Mouse (Mus musculus) CH12.LX (cell line): ENCODE data around the gene Astn2. TPM values are rescaled to one million over a fixed set of nuclear protein-coding genes. Genes with fewer than 3 reads are reported as not detected.

ENCODE experiments used
- DNase-seq: peaks from one replicate; pipeline ENCODE4 v3.0.0-alpha.2; 2013; ENCODE audit errors: extremely low read depth
- H3K27ac ChIP-seq: 2 replicates; pipeline ENCODE4 v1.5.1; 2012; ENCODE audit warnings: low read depth, mild to moderate bottlenecking, control low read depth, moderate library complexity; ENCODE audit not compliant: insufficient read depth
- H3K27me3 ChIP-seq: replicated peaks from 2 replicates; pipeline ENCODE3; 2012; ENCODE audit warnings: inconsistent platforms
- H3K36me3 ChIP-seq, 2 experiments: replicated peaks in 1 of 2; 2 replicates each; pipeline versions ENCODE3 to v1.6.1; 2012; ENCODE audit warnings: inconsistent platforms in 1 of 2, low read length in 1 of 2, mild to moderate bottlenecking in 1 of 2, mixed read lengths in 1 of 2, moderate library complexity in 1 of 2; ENCODE audit not compliant: control insufficient read depth in 1 of 2, insufficient read depth in 1 of 2
- H3K4me1 ChIP-seq, 2 experiments: 2 replicates each; pipeline ENCODE4 v1.6.1; 2012; ENCODE audit warnings: inconsistent platforms in 1 of 2, moderate library complexity in 1 of 2; ENCODE audit not compliant: insufficient read depth in 2 of 2, control insufficient read depth in 1 of 2
- H3K4me2 ChIP-seq: 2 replicates; pipeline ENCODE4 v1.6.1; 2012; ENCODE audit warnings: low read depth, mild to moderate bottlenecking, control low read depth; ENCODE audit not compliant: poor library complexity, insufficient read depth, severe bottlenecking
- H3K4me3 ChIP-seq, 3 experiments: fragments of 150-350 bp in 1 of 3; sonication (generic) in 1 of 3; replicated peaks in 1 of 3; 2 replicates each; pipeline versions ENCODE3 to v1.5.1; 2011 to 2012; ENCODE audit warnings: low read depth in 2 of 3, low read length in 2 of 3, mild to moderate bottlenecking in 2 of 3, moderate library complexity in 2 of 3, control low read depth in 1 of 3, improper control_type of control experiment in 1 of 3, inconsistent platforms in 1 of 3, mixed read lengths in 1 of 3; ENCODE audit not compliant: poor library complexity in 1 of 3
- H3K79me2 ChIP-seq: replicated peaks from 2 replicates; pipeline ENCODE4 v1.6.1; 2012; ENCODE audit warnings: mild to moderate bottlenecking, moderate library complexity; ENCODE audit not compliant: control insufficient read depth, poor library complexity, insufficient read depth, severe bottlenecking; ENCODE audit errors: extremely low read depth
- H3K9ac ChIP-seq: 2 replicates; pipeline ENCODE4 v1.6.1; 2012; ENCODE audit warnings: low read depth, mild to moderate bottlenecking, control low read depth, moderate library complexity; ENCODE audit not compliant: insufficient read depth
- H3K9me3 ChIP-seq: replicated peaks from 2 replicates; pipeline ENCODE3; 2012; ENCODE audit warnings: low read length, inconsistent platforms, mixed read lengths
- CHD2 ChIP-seq: IDR thresholded peaks from 2 replicates; pipeline ENCODE4 v1.6.1; 2011; ENCODE audit warnings: low read length, improper control_type of control experiment
- CTCF ChIP-seq, 2 experiments: IDR thresholded peaks in 1 of 2; conservative IDR thresholded peaks in 1 of 2; 2 replicates each; pipeline ENCODE4 v1.5.1; 2011 to 2012; ENCODE audit warnings: low read depth in 2 of 2, low read length in 2 of 2, improper control_type of control experiment in 1 of 2, inconsistent platforms in 1 of 2, mild to moderate bottlenecking in 1 of 2, moderate library complexity in 1 of 2
- E2F4 ChIP-seq: IDR thresholded peaks from 2 replicates; pipeline ENCODE4 v1.6.1; 2011; ENCODE audit warnings: low read depth, low read length, improper control_type of control experiment; ENCODE audit not compliant: insufficient replicate concordance
- ELF1 ChIP-seq: IDR thresholded peaks from 2 replicates; pipeline ENCODE4 v1.6.1; 2014; ENCODE audit warnings: low read depth, mild to moderate bottlenecking, inconsistent platforms, low read length, improper control_type of control experiment
- EP300 ChIP-seq: IDR thresholded peaks from 2 replicates; pipeline ENCODE4 v1.6.1; 2011; ENCODE audit warnings: low read length, improper control_type of control experiment
- JUN ChIP-seq: IDR thresholded peaks from 2 replicates; pipeline ENCODE4 v1.6.1; 2011; ENCODE audit warnings: low read depth, mild to moderate bottlenecking, low read length, improper control_type of control experiment, moderate library complexity; ENCODE audit not compliant: insufficient read depth
- JUND ChIP-seq: conservative IDR thresholded peaks from 2 replicates; pipeline ENCODE4 v1.6.1; 2011; ENCODE audit warnings: low read depth, low read length, improper control_type of control experiment
- KAT2A ChIP-seq: IDR thresholded peaks from 2 replicates; pipeline ENCODE4 v1.6.1; 2012; ENCODE audit warnings: low read length, improper control_type of control experiment, inconsistent platforms; ENCODE audit not compliant: insufficient replicate concordance
- MAFK ChIP-seq: IDR thresholded peaks from 2 replicates; pipeline ENCODE4 v1.6.1; 2011; ENCODE audit warnings: low read length, improper control_type of control experiment; ENCODE audit not compliant: insufficient replicate concordance
- MAX ChIP-seq: IDR thresholded peaks from 2 replicates; pipeline ENCODE4 v1.6.1; 2011; ENCODE audit warnings: low read length, improper control_type of control experiment
- MAZ ChIP-seq: IDR thresholded peaks from 2 replicates; pipeline ENCODE4 v1.6.1; 2012; ENCODE audit warnings: low read depth, mild to moderate bottlenecking, inconsistent platforms, low read length, improper control_type of control experiment, moderate library complexity
- MXI1 ChIP-seq: IDR thresholded peaks from 2 replicates; pipeline ENCODE4 v1.6.1; 2011; ENCODE audit warnings: mild to moderate bottlenecking, low read depth, low read length, improper control_type of control experiment
- NELFE ChIP-seq: IDR thresholded peaks from 2 replicates; pipeline ENCODE4 v1.6.1; 2011; ENCODE audit warnings: low read depth, low read length, improper control_type of control experiment
- PAX5 ChIP-seq: IDR thresholded peaks from 2 replicates; pipeline ENCODE4 v1.6.1; 2012; ENCODE audit warnings: low read length, inconsistent platforms, mixed read lengths
- POLR2A ChIP-seq: IDR thresholded peaks from 2 replicates; pipeline ENCODE4 v1.6.1; 2011; ENCODE audit warnings: low read depth, mild to moderate bottlenecking, improper control_type of control experiment, low read length
- RAD21 ChIP-seq: IDR thresholded peaks from 2 replicates; pipeline ENCODE4 v1.6.1; 2011; ENCODE audit warnings: low read depth, mild to moderate bottlenecking, low read length, improper control_type of control experiment, moderate library complexity
- TCF12 ChIP-seq: IDR thresholded peaks from 2 replicates; pipeline ENCODE4 v1.6.1; 2014; ENCODE audit warnings: low read depth, mild to moderate bottlenecking, inconsistent platforms, low read length, improper control_type of control experiment
- UBTF ChIP-seq: IDR thresholded peaks from 2 replicates; pipeline ENCODE4 v1.6.1; 2012; ENCODE audit warnings: low read depth, mild to moderate bottlenecking, inconsistent platforms, low read length, improper control_type of control experiment, moderate library complexity
- USF1 ChIP-seq: IDR thresholded peaks from 2 replicates; pipeline ENCODE4 v1.6.1; 2014; ENCODE audit warnings: low read depth, mild to moderate bottlenecking, inconsistent platforms, low read length, improper control_type of control experiment
- ZC3H11A ChIP-seq: IDR thresholded peaks from 2 replicates; pipeline ENCODE4 v1.6.1; 2012; ENCODE audit warnings: low read depth, mild to moderate bottlenecking, inconsistent platforms, low read length, improper control_type of control experiment
- ZNF384 ChIP-seq: IDR thresholded peaks from 2 replicates; pipeline ENCODE4 v1.6.1; 2012; ENCODE audit warnings: low read depth, low read length, improper control_type of control experiment, inconsistent platforms
- dilution Hi-C: fragments of 300-500 bp; cut with MboI; formaldehyde crosslinking; loops from 2 replicates; pipeline ENCODE4 v1.14.3; 2020; ENCODE audit warnings: low sequenced_read_pairs; ENCODE audit not compliant: extremely low pct_unique_long_range_greater_than_20kb, extremely low pct_ligation_motif_present
- in situ Hi-C: fragments of 300-500 bp; cut with MboI; formaldehyde crosslinking; loops from 3 replicates; pipeline ENCODE4 v1.14.3; 2019; ENCODE audit warnings: low sequenced_read_pairs, low pct_ligation_motif_present, low pct_unique_long_range_greater_than_20kb, mixed read lengths
- polyA plus RNA-seq: library from polyadenylated mRNA; unstranded; fragments of >175 nt; gene quantifications from 2 replicates; pipeline ENCODE4 v1.2.1, GENCODE M21; 2012; ENCODE audit warnings: low read depth; ENCODE audit not compliant: insufficient read length
- total RNA-seq, 2 experiments: library from RNA; depleted of rRNA; stranded (reverse); fragments of 300-350 nt in 1 of 2; fragments of >200 nt in 1 of 2; gene quantifications; 2 replicates each; pipeline ENCODE4 v1.2.3; 2012 to 2014

Gene Astn2
- total and polyA plus RNA-seq, 3 experiments: not detected

DNA sequence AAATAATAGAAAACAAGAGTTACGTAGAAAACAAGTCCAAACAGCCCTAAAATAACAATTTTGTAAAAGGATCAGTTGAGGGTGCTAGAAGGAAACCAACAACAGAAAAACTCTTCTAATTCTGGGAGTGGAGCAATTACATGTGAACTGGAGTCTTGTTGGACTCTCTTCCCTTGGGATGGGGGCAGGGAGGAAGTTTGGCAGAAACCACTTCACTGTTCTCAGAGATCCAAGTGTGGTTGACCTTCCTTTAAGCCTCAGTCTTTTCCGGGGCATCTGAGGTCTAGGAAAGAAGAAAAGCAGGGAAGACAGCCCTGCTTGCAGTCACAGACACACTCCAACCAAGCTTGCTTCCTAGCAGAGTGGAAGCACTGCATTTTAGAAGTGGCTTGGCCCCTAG is 896.3 kb downstream of the Astn2 start:
- dilution Hi-C loops: no loop called here
- H3K79me2 ChIP-seq: no peaks in the 10 kb centered on the region

GRCm38 (mm10) chr4:65506870-65507269 is 897.5 kb downstream of the Astn2 start:
- H3K4me3 ChIP-seq: no peak overlapping the region
- no peak overlapping the region for H3K27ac ChIP-seq
- no peaks in the 10 kb centered on the region for H3K9me3 ChIP-seq
- in situ Hi-C loops: no loop called here
- H3K79me2 ChIP-seq: no peaks in the 10 kb centered on the region
- H3K36me3 ChIP-seq: no peaks in the 10 kb centered on the region
- dilution Hi-C loops: no loop called here
- TF ChIP-seq NELFE (no peak), EP300 (no peak), RAD21 (no peak), MAX (no peak), TCF12 (no peak), E2F4 (no peak), CTCF (conservative IDR thresholded peaks at IDR 0.05 in 1 of 2, IDR thresholded peaks at IDR 0.05 in 1 of 2; ENCODE audit: low read depth in 2 of 2, low read length in 2 of 2) (no peak), KAT2A (no peak), JUN (no peak), ELF1 (no peak), ZNF384 (no peak), JUND (no peak)
- DNase-seq: no peak
- no peak overlapping the region for H3K9ac ChIP-seq
- H3K27me3 ChIP-seq: no peaks in the 10 kb centered on the region
- no peak overlapping the region for H3K4me2 ChIP-seq
- peaks cover 0 to 5% of the 10 kb centered on the region in 2 experiments; a peak in 2 of 4 replicates for H3K4me1 ChIP-seq

More for the DNA sequence above, 896.3 kb downstream of the Astn2 start:
- peaks cover 0 to 5% of the 10 kb centered on the region in 2 experiments; a peak in 2 of 4 replicates for H3K4me1 ChIP-seq
- H3K9ac ChIP-seq: no peak overlapping the region
- DNase-seq: no peak
- no peak overlapping the region for H3K27ac ChIP-seq
- H3K9me3 ChIP-seq: no peaks in the 10 kb centered on the region
- H3K36me3 ChIP-seq: no peaks in the 10 kb centered on the region
- H3K27me3 ChIP-seq: no peaks in the 10 kb centered on the region
- TF ChIP-seq PAX5 (no peak), ZC3H11A (no peak), NELFE (no peak), E2F4 (no peak), USF1 (no peak), POLR2A (no peak), JUND (no peak), TCF12 (no peak), CHD2 (no peak), MAFK (no peak), MAZ (no peak), MXI1 (no peak), UBTF (no peak)
- H3K4me2 ChIP-seq: no peak overlapping the region
- no peak overlapping the region for H3K4me3 ChIP-seq
- in situ Hi-C loops: no loop called here
